Mouse (Mus musculus) activated CD4-positive, CD25-positive, alpha-beta regulatory T cell (primary cell): ENCODE measurements around the gene Olfr53. TPM values are rescaled to one million over a fixed set of nuclear protein-coding genes. Genes with fewer than 3 reads are reported as not detected.

Source experiments
- polyA plus RNA-seq, 2 experiments: library from polyadenylated mRNA; unstranded; fragments of 100-300 nt; shearing (Covaris generic); gene quantifications; one replicate each; pipeline ENCODE4 v1.2.1; 2017

Olfr53 gene
- polyA plus RNA-seq, result not detected

GRCm38 (mm10) chr7:140646152-140646551, at the start of gene Olfr53:
Gene Olfr53, plus strand, starts transcription at chr7:140646452.

GRCm38 (mm10) chr7:140600969-140601368, 45.3 kb upstream of the Olfr53 start, which contains the start of gene Olfr46:
Gene Olfr46, plus strand, starts transcription at chr7:140601269.

DNA sequence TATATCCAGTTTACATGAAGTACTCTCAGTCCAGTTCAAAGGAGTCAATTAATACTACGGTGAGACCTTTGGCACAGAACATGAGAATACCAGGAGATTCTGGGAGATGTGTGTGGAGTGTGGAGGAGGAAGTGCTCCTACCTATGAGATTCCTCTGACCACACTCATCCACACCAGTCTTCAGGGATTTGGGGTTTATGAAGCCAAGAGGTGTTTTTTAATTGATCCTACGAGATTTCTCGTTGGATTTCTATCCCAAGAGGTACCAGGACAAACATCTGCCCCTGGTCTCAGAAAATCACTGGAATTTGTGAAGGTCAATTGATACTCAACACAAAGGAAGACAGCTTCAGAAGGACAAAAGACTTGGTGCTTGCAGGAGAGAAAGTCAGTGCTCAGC, 17.6 kb upstream of the Olfr53 start, which contains the start of gene Olfr61:
Olfr61 (plus strand) TSS at position 301 of the 400 bp plus-strand sequence.

DNA sequence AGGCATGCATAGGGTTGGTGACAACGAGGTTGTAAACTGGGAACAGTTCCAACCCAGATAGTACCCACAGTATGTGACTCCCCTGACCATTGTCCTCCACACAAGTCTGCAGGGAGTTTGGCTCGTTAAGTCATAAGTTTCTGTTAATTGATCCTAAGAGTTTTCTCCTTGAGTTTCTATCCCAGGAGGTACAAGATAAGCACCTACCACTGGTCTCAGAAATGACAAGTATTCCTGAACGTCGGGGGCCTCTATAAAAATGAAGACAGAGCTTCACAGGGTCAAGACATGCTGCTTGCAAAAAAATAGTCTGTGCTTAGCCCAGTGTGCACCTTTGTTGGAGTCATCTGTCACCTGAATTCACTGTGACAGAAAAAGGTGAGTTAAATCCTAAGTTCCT, 13.4 kb downstream of the Olfr53 start, which contains the start of gene Olfr539:
Olfr539 (plus strand) TSS at position 301 of the 400 bp plus-strand sequence.

DNA sequence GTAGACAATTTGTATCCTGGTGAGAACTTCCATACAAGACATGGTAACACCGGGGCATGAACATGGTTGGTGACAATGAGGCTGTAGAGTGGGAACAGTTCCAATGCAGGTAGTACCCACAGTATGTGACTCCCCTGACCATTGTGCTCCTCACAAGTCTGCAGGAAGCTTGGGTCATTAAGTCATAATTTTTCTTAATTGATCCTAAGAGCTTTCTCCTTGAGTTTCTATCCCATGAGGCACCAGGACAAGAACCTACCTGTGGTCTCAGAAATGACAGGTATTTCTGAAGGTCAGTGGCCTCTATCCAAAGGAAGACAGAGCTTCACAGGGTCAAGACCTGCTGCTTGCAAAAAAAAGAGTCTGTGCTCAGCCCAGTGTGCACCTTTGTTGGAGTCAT, 35.4 kb downstream of the Olfr53 start, which contains the start of gene Olfr45:
Olfr45 (plus strand) TSS at position 301 of the 400 bp plus-strand sequence.

DNA sequence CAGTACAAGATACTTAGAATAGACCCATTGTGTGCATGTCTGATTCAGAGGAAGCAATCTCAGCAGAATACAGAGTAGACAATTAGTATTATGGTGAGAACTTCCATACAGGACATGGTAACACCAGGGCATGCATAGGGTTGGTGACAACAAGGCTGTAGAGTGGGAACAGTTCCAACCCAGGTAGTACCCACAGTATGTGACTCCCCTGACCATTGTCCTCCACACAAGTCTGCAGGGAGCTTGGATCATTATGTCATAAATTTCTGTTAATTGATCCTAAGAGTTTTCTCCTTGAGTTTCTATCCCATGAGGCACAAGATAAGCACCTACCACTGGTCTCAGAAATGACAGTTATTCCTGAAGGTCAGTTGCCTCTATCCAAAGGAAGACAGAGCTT, 50.7 kb downstream of the Olfr53 start, which contains the start of gene Olfr541:
Olfr541 (plus strand) TSS at position 301 of the 400 bp plus-strand sequence.

Other genes starting within 250 kb of the Olfr53 start
- gene Olfr531, start 243.5 kb upstream of the Olfr53 start, polyA plus RNA-seq, result under 1 TPM in 1 of 2 experiments, not detected in 1; 0.14 TPM
- gene Olfr532, start 224.8 kb upstream of the Olfr53 start, polyA plus RNA-seq, result not detected
- gene Olfr533, start 183.1 kb upstream of the Olfr53 start, polyA plus RNA-seq, result under 1 TPM in 1 of 2 experiments, not detected in 1; 0.23 TPM
- not detected for gene Olfr535, start 162.2 kb upstream of the Olfr53 start, polyA plus RNA-seq
- gene Olfr536, start 139.1 kb upstream of the Olfr53 start, polyA plus RNA-seq, result not detected
- gene Olfr538, start 78.6 kb upstream of the Olfr53 start, polyA plus RNA-seq, result not detected
- under 1 TPM in 1 of 2 experiments, not detected in 1; 0.02 TPM for gene Olfr46, start 45.2 kb upstream of the Olfr53 start, polyA plus RNA-seq
- gene Olfr61, start 17.5 kb upstream of the Olfr53 start, polyA plus RNA-seq, result not detected
- under 1 TPM; 0.10 to 0.14 TPM for gene Olfr539, start 13.5 kb downstream of the Olfr53 start, polyA plus RNA-seq
- under 1 TPM; 0.04 to 0.07 TPM for gene Olfr45, start 35.5 kb downstream of the Olfr53 start, polyA plus RNA-seq
- under 1 TPM in 1 of 2 experiments, not detected in 1; 0.34 TPM for gene Olfr541, start 50.8 kb downstream of the Olfr53 start, polyA plus RNA-seq
- gene Cyp2e1, start 117.3 kb downstream of the Olfr53 start, polyA plus RNA-seq, result under 1 TPM in 1 of 2 experiments, not detected in 1; 0.26 TPM
- gene Syce1, start 141.4 kb downstream of the Olfr53 start, polyA plus RNA-seq, result 1 to 10 TPM in 1 of 2 experiments, under 1 TPM in 1; 0.32 to 1.6 TPM
- under 1 TPM; 0.11 to 0.17 TPM for gene Zfp941, start 175.7 kb downstream of the Olfr53 start, polyA plus RNA-seq
- not detected for gene Urah, start 188.6 kb downstream of the Olfr53 start, polyA plus RNA-seq
- gene Scgb1c1, start 199.1 kb downstream of the Olfr53 start, polyA plus RNA-seq, result not detected
- not detected for gene Odf3, start 201.4 kb downstream of the Olfr53 start, polyA plus RNA-seq
- under 1 TPM in 1 of 2 experiments, not detected in 1; 0.43 TPM for gene Gm45785, start 209.9 kb downstream of the Olfr53 start, polyA plus RNA-seq
- gene Ric8a, start 210.5 kb downstream of the Olfr53 start, polyA plus RNA-seq, result 100 to 1,000 TPM; 101 to 128 TPM
- gene Bet1l, start 211.1 kb downstream of the Olfr53 start, polyA plus RNA-seq, result 10 to 100 TPM; 46.6 to 46.7 TPM
- gene Psmd13, start 235.5 kb downstream of the Olfr53 start, polyA plus RNA-seq, result 100 to 1,000 TPM; 232 to 235 TPM
- 10 to 100 TPM in 1 of 2 experiments, 1 to 10 TPM in 1; 4.9 to 10.0 TPM for gene Sirt3, start 235.9 kb downstream of the Olfr53 start, polyA plus RNA-seq